Mouse (Mus musculus) brain, embryonic 14.5 days (tissue): ENCODE data around the gene Muc5b.

Experiments used
- CTCF ChIP-seq: fragments of 200-500 bp; IDR thresholded peaks from 2 replicates; pipeline ENCODE4 v1.5.1; 2012; ENCODE audit warnings: inconsistent platforms, mild to moderate bottlenecking, moderate library complexity, borderline replicate concordance; ENCODE audit not compliant: insufficient read depth, insufficient read length; ENCODE audit errors: extremely low read depth
- POLR2A ChIP-seq: fragments of 200-500 bp; IDR thresholded peaks from 2 replicates; pipeline ENCODE4 v1.6.1; 2012; ENCODE audit warnings: mild to moderate bottlenecking, inconsistent platforms, borderline replicate concordance; ENCODE audit not compliant: poor library complexity, insufficient read depth, insufficient read length, severe bottlenecking; ENCODE audit errors: extremely low read depth

GRCm38 (mm10) chr7:141870553-141870952 is 31.7 kb downstream of the Muc5b start:
- TF ChIP-seq CTCF (no peak), POLR2A (no peak)
